Comparison of ENCODE assay signal across 22 mouse cellular contexts in the genomic region with DNA sequence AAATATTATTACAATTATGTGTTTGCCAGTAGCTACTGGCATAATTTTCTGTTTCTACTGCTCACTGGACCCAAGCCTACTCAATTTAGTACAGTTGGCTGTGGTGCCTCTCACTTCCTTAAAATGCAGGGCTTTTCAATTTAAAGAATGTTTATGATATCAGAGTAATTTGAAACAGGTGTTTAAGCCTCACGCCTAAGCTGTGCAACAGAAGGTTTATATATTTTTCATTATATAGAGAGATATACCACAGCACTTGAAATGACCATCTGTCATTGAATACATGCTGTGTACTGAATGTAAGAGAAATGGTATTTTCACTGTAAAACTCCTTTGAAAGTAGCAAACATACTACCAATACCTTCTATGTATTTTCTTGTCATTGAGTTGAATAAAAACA.
"Had no signal": no experiment of that assay in that cellular context is flagged by ENCODE, and none has a peak within 500 bp of the region (broad histone marks: within the 10 kb centered on the region; RNA-seq: fewer than 3 reads in every experiment).

No protein-coding gene starts in this region.

- H3K27ac ChIP-seq: liver, embryonic 12.5 days; liver, embryonic 15.5 days; lung, embryonic 15.5 days; neural tube, embryonic 12.5 days; neural tube, embryonic 15.5 days; stomach, postnatal 0 days had no signal

- H3K36me3 ChIP-seq: liver, embryonic 12.5 days; liver, embryonic 15.5 days; lung, embryonic 15.5 days; neural tube, embryonic 12.5 days; neural tube, embryonic 15.5 days had no signal

- ATAC-seq: liver, embryonic 12.5 days had no signal

- H3K27me3 ChIP-seq: liver, embryonic 12.5 days; liver, embryonic 15.5 days; lung, embryonic 15.5 days; neural tube, embryonic 12.5 days; neural tube, embryonic 15.5 days had no signal

- H3K4me2 ChIP-seq: liver, embryonic 12.5 days; liver, embryonic 15.5 days; lung, embryonic 15.5 days; midbrain, embryonic 11.5 days; neural tube, embryonic 12.5 days; neural tube, embryonic 15.5 days had no signal

- DNase-seq: kidney, adult 9 months; kidney, postnatal 14 days; kidney, postnatal 4 days; left cerebral cortex, postnatal 4 days; liver; lung, adult 18-20 months; lung, postnatal 10 days; lung, postnatal 4 days; midbrain, embryonic 14.5 days; right cerebral cortex, adult 18-20 months; right cerebral cortex, postnatal 14 days; right cerebral cortex, postnatal 4 days; thymus, adult 2 months; thymus, postnatal 14 days; thymus, postnatal 4 days had no signal

- H3K4me1 ChIP-seq: liver, embryonic 12.5 days; liver, embryonic 15.5 days; lung, embryonic 15.5 days; neural tube, embryonic 12.5 days; neural tube, embryonic 15.5 days had no signal

- H3K4me3 ChIP-seq: liver, embryonic 12.5 days; liver, embryonic 15.5 days; lung, embryonic 15.5 days; neural tube, embryonic 12.5 days; neural tube, embryonic 15.5 days had no signal

- H3K9me3 ChIP-seq: liver, embryonic 12.5 days; liver, embryonic 15.5 days; lung, embryonic 15.5 days; neural tube, embryonic 12.5 days; neural tube, embryonic 15.5 days had no signal

- H3K9ac ChIP-seq: liver, embryonic 12.5 days; liver, embryonic 15.5 days; lung, embryonic 15.5 days; neural tube, embryonic 12.5 days; neural tube, embryonic 15.5 days had no signal
